Mouse (Mus musculus): ENCODE measurements around the gene Cxxc4. TPM values are rescaled to one million over a fixed set of nuclear protein-coding genes. Genes with fewer than 3 reads are reported as not detected.

Cxxc4 gene
- polyA plus RNA-seq, 1 experiment, result 0.38 TPM

DNA sequence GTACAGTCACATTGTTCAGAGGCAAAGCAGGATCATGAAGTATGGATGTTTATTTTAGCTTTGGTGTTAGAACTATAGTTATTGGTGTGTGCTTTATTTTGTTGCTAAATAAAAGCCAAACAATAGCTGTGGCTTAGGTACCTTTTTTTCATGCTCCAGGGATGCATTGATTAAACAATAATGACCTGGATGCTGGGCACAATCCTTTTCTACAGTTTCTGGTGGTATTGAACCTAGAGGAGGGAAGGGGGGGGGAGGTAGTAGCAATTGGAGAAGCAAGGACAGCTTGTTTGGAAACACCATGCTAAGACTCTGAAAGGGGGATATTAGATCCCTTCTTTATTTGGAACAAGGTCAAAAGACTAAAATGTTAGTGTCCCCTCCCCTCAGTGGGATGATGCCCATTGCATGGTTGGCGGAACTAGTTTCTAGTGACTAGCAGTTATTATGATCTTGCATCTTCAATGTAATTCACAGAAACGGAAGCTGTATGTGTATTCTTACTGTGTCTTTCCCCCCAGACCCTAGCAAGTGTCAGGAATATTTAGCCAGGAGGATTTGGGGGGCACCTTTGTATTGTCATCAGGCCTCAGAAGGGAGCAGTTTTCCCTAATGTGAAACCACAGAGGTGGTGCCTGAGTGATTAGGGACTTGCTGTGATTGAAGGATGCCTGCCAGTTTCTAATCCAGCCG lies 975 bp downstream of the Cxxc4 start:
- Histone ChIP-seq H3K4me3 (ENCODE audit: control insufficient read depth, insufficient read depth, low read length) (no peak overlapping the region), H3K36me3 (ENCODE audit: control insufficient read depth, insufficient read depth, low read length) (no peaks in the 10 kb centered on the region), H3K27me3 (ENCODE audit: control insufficient read depth, insufficient read depth, low read length) (peaks cover 14% of the 10 kb centered on the region), H3K27ac (ENCODE audit: control insufficient read depth, insufficient read depth, low read length) (no peak overlapping the region), H3K4me1 (replicated peaks; ENCODE audit: control insufficient read depth, insufficient read depth, low read length) (0 out of 2 replicates have a peak, but pooled peaks cover 2% of the 10 kb centered on the region)
- DNase-seq, result no peak
- TF ChIP-seq CTCF (IDR thresholded peaks at IDR 0.05; ENCODE audit: borderline replicate concordance, control insufficient read depth, extremely low read depth, insufficient read depth, low read length, poor library complexity) (no peak), POLR2A (IDR thresholded peaks at IDR 0.05; ENCODE audit: control insufficient read depth, extremely low read depth, insufficient read depth, low read length, poor library complexity) (no peak)
- WGBS, result 82% methylated on average over 3 of the region's 3 CpGs

DNA sequence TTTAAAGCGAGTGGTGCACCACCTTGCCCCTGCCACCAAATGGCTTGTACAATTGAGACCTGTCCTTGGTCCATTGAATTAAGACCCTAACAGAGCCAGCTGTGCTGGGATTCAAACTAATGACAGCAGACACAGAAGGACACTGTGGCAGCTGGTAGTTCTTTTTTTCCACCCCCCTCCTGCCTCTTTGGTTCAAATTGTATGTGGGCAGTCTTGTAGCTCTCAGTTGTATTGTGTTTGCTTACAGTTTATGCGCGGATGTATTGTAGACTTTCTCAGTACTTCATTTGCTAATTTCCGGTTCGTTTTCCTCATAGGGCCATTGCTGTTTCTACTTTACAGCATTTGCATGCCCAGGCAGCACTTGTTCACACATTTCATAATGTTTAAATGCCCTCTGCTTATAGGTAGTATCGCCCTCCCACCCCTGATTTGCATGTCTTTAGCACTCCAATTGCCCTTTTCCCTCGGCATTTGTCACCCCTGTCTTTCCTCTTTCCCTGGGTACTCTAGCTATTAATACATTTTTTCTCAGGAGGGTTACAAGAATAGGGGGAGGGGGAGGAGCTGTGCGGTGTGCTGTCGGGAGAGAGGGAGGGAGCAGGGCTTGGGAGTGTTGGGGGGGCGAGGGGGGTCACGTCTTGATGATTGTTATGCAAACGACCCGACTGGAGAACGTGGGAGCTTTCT lies 2.5 kb downstream of the Cxxc4 start:
- no peaks in the 10 kb centered on the region for H3K36me3 ChIP-seq (ENCODE audit: control insufficient read depth, insufficient read depth, low read length)
- H3K4me3 ChIP-seq (ENCODE audit: control insufficient read depth, insufficient read depth, low read length), result no peak overlapping the region
- H3K4me1 ChIP-seq (replicated peaks; ENCODE audit: control insufficient read depth, insufficient read depth, low read length), result 0 out of 2 replicates have a peak, but pooled peaks cover 2% of the 10 kb centered on the region
- no peak for DNase-seq
- WGBS, result 7% methylated on average over 14 of the region's 14 CpGs
- TF ChIP-seq CTCF (IDR thresholded peaks at IDR 0.05; ENCODE audit: borderline replicate concordance, control insufficient read depth, extremely low read depth, insufficient read depth, low read length, poor library complexity) (no peak), POLR2A (IDR thresholded peaks at IDR 0.05; ENCODE audit: control insufficient read depth, extremely low read depth, insufficient read depth, low read length, poor library complexity) (no peak)
- H3K27me3 ChIP-seq (ENCODE audit: control insufficient read depth, insufficient read depth, low read length), result peaks cover 14% of the 10 kb centered on the region
- H3K27ac ChIP-seq (ENCODE audit: control insufficient read depth, insufficient read depth, low read length), result no peak overlapping the region

DNA sequence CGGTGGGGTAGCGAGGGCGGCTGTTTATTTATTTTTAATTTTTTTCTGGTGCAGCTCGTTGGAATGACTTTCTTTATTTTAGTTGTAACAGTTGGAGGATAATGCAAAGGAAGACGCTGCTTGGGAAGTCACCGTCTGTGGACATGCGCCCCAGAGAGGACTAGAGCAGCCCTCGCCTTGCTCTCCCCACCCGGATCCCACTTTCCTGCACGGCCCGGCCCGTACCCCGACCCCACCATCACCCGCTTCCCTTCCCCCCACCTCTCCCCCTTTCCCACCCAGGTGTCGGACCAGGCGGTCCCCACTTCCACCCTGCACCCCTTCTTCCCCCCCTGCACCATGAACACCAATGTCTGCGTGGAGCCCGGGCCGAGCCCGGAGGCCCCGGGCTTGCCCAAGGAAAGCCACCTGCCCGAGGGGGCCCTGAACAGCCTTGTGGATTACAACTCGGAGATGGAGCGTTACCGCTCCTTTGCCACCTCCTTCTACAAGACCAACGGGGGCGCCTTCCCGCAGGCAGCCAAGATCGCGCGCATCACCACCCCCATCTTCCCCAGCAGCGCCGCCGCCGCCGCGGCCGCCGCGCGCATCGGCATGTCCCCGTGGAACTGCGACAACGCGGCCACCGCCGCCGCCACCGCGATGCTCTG lies 3.2 kb downstream of the Cxxc4 start:
- Histone ChIP-seq H3K36me3 (ENCODE audit: control insufficient read depth, insufficient read depth, low read length) (no peaks in the 10 kb centered on the region), H3K27ac (ENCODE audit: control insufficient read depth, insufficient read depth, low read length) (no peak overlapping the region), H3K4me3 (ENCODE audit: control insufficient read depth, insufficient read depth, low read length) (peak overlapping the region; percentile 17), H3K27me3 (ENCODE audit: control insufficient read depth, insufficient read depth, low read length) (peaks cover 14% of the 10 kb centered on the region), H3K4me1 (replicated peaks; ENCODE audit: control insufficient read depth, insufficient read depth, low read length) (0 out of 2 replicates have a peak, but pooled peaks cover 2% of the 10 kb centered on the region)
- 1% methylated on average over 51 of the region's 51 CpGs for WGBS
- TF ChIP-seq POLR2A (IDR thresholded peaks at IDR 0.05; ENCODE audit: control insufficient read depth, extremely low read depth, insufficient read depth, low read length, poor library complexity) (no peak), CTCF (IDR thresholded peaks at IDR 0.05; ENCODE audit: borderline replicate concordance, control insufficient read depth, extremely low read depth, insufficient read depth, low read length, poor library complexity) (no peak)
- no peak for DNase-seq

DNA sequence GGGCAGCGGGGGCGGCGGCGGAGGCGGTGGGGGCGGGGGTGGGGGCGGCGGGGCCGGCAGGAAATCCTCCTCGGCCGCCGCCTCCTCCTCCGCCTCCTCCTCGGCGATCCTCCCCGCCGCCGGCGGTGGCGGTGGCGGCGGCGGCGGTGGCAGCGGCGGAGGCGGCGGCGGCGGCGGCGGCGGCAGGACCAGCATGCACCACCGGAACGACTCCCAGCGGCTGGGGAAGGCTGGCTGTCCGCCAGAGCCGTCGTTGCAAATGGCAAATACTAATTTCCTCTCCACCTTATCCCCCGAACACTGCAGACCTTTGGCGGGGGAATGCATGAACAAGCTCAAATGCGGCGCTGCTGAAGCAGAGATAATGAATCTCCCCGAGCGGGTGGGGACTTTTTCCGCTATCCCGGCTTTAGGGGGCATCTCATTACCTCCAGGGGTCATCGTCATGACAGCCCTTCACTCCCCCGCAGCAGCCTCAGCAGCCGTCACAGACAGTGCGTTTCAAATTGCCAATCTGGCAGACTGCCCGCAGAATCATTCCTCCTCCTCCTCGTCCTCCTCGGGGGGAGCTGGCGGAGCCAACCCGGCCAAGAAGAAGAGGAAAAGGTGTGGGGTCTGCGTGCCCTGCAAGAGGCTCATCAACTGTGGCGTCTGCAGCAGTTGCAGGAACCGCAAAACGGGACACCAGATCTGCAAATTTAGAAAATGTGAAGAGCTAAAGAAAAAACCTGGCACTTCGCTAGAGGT lies 3.9 kb downstream of the Cxxc4 start:
- peak overlapping the region; percentile 20 for H3K4me3 ChIP-seq (ENCODE audit: control insufficient read depth, insufficient read depth, low read length)
- 8% methylated on average over 57 of the region's 61 CpGs for WGBS
- TF ChIP-seq POLR2A (IDR thresholded peaks at IDR 0.05; ENCODE audit: control insufficient read depth, extremely low read depth, insufficient read depth, low read length, poor library complexity) (no peak), CTCF (IDR thresholded peaks at IDR 0.05; ENCODE audit: borderline replicate concordance, control insufficient read depth, extremely low read depth, insufficient read depth, low read length, poor library complexity) (no peak)
- H3K4me1 ChIP-seq (replicated peaks; ENCODE audit: control insufficient read depth, insufficient read depth, low read length), result 0 out of 2 replicates have a peak, but pooled peaks cover 2% of the 10 kb centered on the region
- DNase-seq, result no peak
- H3K36me3 ChIP-seq (ENCODE audit: control insufficient read depth, insufficient read depth, low read length), result no peaks in the 10 kb centered on the region
- peaks cover 14% of the 10 kb centered on the region for H3K27me3 ChIP-seq (ENCODE audit: control insufficient read depth, insufficient read depth, low read length)
- H3K27ac ChIP-seq (ENCODE audit: control insufficient read depth, insufficient read depth, low read length), result no peak overlapping the region

DNA sequence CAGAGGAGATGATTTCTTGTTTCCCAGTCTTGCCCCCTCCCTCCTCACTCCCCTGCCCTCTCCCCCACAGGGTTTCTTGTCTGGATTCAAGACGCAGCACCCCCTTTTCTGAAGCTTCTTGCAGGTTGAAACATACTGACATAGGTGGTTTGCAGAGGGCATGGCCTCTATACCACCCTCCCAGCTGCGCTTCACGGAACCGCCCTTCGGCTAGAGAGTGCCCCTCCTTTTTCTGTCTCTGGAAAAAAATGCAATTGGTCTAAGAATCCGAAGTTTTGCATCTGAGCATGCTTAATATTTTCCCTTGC lies 4.4 kb downstream of the Cxxc4 start:
- no peaks in the 10 kb centered on the region for H3K36me3 ChIP-seq (ENCODE audit: control insufficient read depth, insufficient read depth, low read length)
- H3K27ac ChIP-seq (ENCODE audit: control insufficient read depth, insufficient read depth, low read length), result no peak overlapping the region
- H3K27me3 ChIP-seq (ENCODE audit: control insufficient read depth, insufficient read depth, low read length), result peaks cover 14% of the 10 kb centered on the region
- TF ChIP-seq POLR2A (IDR thresholded peaks at IDR 0.05; ENCODE audit: control insufficient read depth, extremely low read depth, insufficient read depth, low read length, poor library complexity) (no peak), CTCF (IDR thresholded peaks at IDR 0.05; ENCODE audit: borderline replicate concordance, control insufficient read depth, extremely low read depth, insufficient read depth, low read length, poor library complexity) (no peak)
- WGBS, result 25% methylated on average over 6 of the region's 6 CpGs
- no peak overlapping the region for H3K4me3 ChIP-seq (ENCODE audit: control insufficient read depth, insufficient read depth, low read length)
- DNase-seq, result no peak
- 0 out of 2 replicates have a peak, but pooled peaks cover 2% of the 10 kb centered on the region for H3K4me1 ChIP-seq (replicated peaks; ENCODE audit: control insufficient read depth, insufficient read depth, low read length)

Measured in thymus, adult 2 months (tissue).